Mouse (Mus musculus): ENCODE results near the gene Rin2.

DNA sequence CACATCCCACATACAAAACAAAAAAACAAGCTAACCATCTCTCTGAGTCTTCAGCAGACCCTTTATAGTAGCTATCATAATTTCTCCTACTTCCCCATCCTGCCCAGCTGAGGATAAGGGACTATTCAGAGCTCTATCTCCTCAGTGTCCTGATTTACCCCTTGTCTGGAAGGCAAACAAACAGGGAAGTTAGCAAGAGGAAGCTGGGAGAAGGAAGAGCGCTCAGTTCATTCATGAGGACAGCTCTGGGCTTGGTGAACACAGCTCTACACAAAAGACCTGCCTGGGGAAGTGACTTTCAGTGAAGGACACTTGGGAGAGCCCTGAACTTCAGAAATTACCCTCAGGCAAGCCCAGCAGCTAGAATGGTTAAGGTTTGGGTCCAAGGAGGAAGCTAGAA is 137.8 kb downstream of the Rin2 start:
- no peak for TF ChIP-seq NRF1 (IDR thresholded peaks at IDR 0.05; ENCODE audit: low read depth, low read length)
- no peak for TF ChIP-seq POLR2A (IDR thresholded peaks at IDR 0.05; ENCODE audit: low read depth, low read length)
- no peak for TF ChIP-seq CHD2 (IDR thresholded peaks at IDR 0.05; ENCODE audit: low read length)
- TF ChIP-seq EP300 (IDR thresholded peaks at IDR 0.05; ENCODE audit: low read length) = no peak
- TF ChIP-seq RAD21 (IDR thresholded peaks at IDR 0.05; ENCODE audit: low read depth, low read length) = no peak
